Mouse (Mus musculus): ENCODE data around the gene Hnf1b. TPM values are rescaled to one million over a fixed set of nuclear protein-coding genes. Genes with fewer than 3 reads are reported as not detected.

Hnf1b gene
- polyA plus RNA-seq, 1 experiment from 2014 or later, result 0.33 TPM

- H3K4me2 ChIP-seq, result no peak overlapping the region
- 61% methylated on average over 6 of the region's 6 CpGs for WGBS
- no peak overlapping the region for H3K4me3 ChIP-seq
- no peaks in the 10 kb centered on the region for H3K9me3 ChIP-seq
- no peaks in the 10 kb centered on the region for H3K36me3 ChIP-seq
- H3K27me3 ChIP-seq, result no peaks in the 10 kb centered on the region
- no peak overlapping the region for H3K9ac ChIP-seq
- H3K27ac ChIP-seq (replicated peaks), result no peak overlapping the region
- no peak for ATAC-seq (ENCODE audit: low read depth)
- H3K4me1 ChIP-seq (replicated peaks), result no peaks in the 10 kb centered on the region
Observed at GRCm38 (mm10) chr11:83883074-83883473, 33.2 kb downstream of the Hnf1b start.

DNA sequence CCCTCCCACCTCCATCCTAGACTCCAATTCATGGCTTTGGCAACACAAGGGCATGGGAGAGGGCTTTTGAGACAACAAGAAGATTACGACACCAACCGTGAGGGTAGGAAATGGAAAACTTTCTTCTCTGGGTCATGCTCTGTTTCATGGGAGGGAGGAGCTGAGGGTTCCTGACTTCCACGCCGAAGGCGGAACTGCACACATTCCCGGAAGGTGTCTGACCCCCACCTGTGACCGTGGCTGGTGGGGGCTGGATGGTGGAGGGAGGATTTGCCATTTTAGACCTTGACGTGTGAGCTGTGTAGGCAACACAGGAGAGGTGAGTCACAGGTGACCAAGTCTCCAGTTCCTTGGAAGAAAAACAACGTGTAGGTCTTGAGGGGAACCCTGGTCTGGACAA lies 33.9 kb downstream of the Hnf1b start:
- Histone ChIP-seq H3K4me2 (no peak overlapping the region), H3K4me3 (no peak overlapping the region), H3K4me1 (replicated peaks) (no peaks in the 10 kb centered on the region), H3K9me3 (no peaks in the 10 kb centered on the region), H3K36me3 (no peaks in the 10 kb centered on the region), H3K27me3 (no peaks in the 10 kb centered on the region), H3K27ac (replicated peaks) (no peak overlapping the region), H3K9ac (no peak overlapping the region)
- no peak for ATAC-seq (ENCODE audit: low read depth)
- WGBS, result 93% methylated on average over 9 of the region's 9 CpGs

- Histone ChIP-seq H3K9ac (no peak overlapping the region), H3K27me3 (no peaks in the 10 kb centered on the region), H3K27ac (replicated peaks) (no peak overlapping the region), H3K36me3 (no peaks in the 10 kb centered on the region), H3K4me1 (replicated peaks) (no peaks in the 10 kb centered on the region), H3K4me2 (no peak overlapping the region), H3K4me3 (no peak overlapping the region), H3K9me3 (no peaks in the 10 kb centered on the region)
- 90% methylated on average over 8 of the region's 8 CpGs for WGBS
- no peak for ATAC-seq (ENCODE audit: low read depth)
Observed at GRCm38 (mm10) chr11:83885175-83885574, 35.3 kb downstream of the Hnf1b start.

GRCm38 (mm10) chr11:83886746-83887145 lies 36.9 kb downstream of the Hnf1b start:
- Histone ChIP-seq H3K27ac (replicated peaks) (no peak overlapping the region), H3K9ac (no peak overlapping the region), H3K4me2 (no peak overlapping the region), H3K36me3 (no peaks in the 10 kb centered on the region), H3K9me3 (no peaks in the 10 kb centered on the region), H3K4me1 (replicated peaks) (no peaks in the 10 kb centered on the region), H3K4me3 (no peak overlapping the region), H3K27me3 (no peaks in the 10 kb centered on the region)
- ATAC-seq (ENCODE audit: low read depth), result no peak
- 90% methylated on average over 3 of the region's 3 CpGs for WGBS

- no peaks in the 10 kb centered on the region for H3K36me3 ChIP-seq
- no peaks in the 10 kb centered on the region for H3K9me3 ChIP-seq
- no peak overlapping the region for H3K9ac ChIP-seq
- WGBS, result 68% methylated on average over 6 of the region's 6 CpGs
- H3K4me2 ChIP-seq, result no peak overlapping the region
- no peak for ATAC-seq (ENCODE audit: low read depth)
- no peak overlapping the region for H3K27ac ChIP-seq (replicated peaks)
- no peaks in the 10 kb centered on the region for H3K4me1 ChIP-seq (replicated peaks)
- H3K4me3 ChIP-seq, result no peak overlapping the region
- no peaks in the 10 kb centered on the region for H3K27me3 ChIP-seq
Observed at GRCm38 (mm10) chr11:83891366-83891765, 41.5 kb downstream of the Hnf1b start.

DNA sequence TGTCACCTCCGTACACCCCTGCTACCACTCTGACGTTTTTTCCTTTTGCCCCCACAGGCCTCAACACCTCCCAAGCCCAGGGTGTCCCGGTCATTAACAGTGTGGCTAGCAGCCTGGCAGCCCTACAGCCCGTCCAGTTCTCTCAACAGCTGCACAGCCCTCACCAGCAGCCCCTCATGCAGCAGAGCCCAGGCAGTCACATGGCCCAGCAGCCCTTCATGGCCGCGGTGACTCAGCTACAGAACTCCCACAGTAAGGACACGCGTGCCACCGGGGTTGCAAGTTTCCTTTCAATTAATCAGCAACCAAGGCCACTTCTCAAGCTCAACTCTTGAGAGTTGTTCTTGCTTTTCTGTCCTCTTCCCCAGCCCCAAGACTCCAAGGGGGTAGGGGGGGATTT lies 43.5 kb downstream of the Hnf1b start:
- Histone ChIP-seq H3K36me3 (no peaks in the 10 kb centered on the region), H3K9me3 (no peaks in the 10 kb centered on the region), H3K4me1 (replicated peaks) (no peaks in the 10 kb centered on the region), H3K27ac (replicated peaks) (no peak overlapping the region), H3K9ac (no peak overlapping the region), H3K4me2 (no peak overlapping the region), H3K4me3 (no peak overlapping the region), H3K27me3 (no peaks in the 10 kb centered on the region)
- WGBS, result 82% methylated on average over 9 of the region's 9 CpGs
- ATAC-seq (ENCODE audit: low read depth), result no peak

- 89% methylated on average over 16 of the region's 16 CpGs for WGBS
- Histone ChIP-seq H3K36me3 (no peaks in the 10 kb centered on the region), H3K4me2 (no peak overlapping the region), H3K27ac (replicated peaks) (no peak overlapping the region), H3K9me3 (no peaks in the 10 kb centered on the region), H3K4me3 (no peak overlapping the region), H3K9ac (no peak overlapping the region), H3K27me3 (no peaks in the 10 kb centered on the region), H3K4me1 (replicated peaks) (no peaks in the 10 kb centered on the region)
- ATAC-seq (ENCODE audit: low read depth), result no peak
Observed at GRCm38 (mm10) chr11:83896430-83897410, 46.9 kb downstream of the Hnf1b start.

DNA sequence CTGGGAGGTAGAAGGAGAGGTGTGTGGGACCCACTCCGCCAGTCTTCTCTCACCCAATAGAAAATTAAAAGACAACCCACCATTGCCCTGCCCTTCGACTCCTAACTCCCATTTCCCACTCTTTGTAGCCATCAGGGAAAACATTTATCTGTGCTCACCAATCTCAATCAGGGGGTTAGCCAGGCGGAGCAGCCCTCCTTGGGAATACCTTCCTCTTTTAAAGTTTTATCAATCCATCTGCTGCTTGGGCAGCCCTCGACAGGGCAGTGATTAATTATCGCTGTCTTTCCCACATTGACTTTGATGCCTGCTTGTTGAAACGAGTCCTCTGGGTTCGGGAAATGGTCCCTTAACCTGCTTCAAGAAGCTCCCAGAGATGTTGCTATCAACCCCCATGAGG lies 47.7 kb downstream of the Hnf1b start:
- WGBS, result 69% methylated on average over 7 of the region's 7 CpGs
- Histone ChIP-seq H3K4me2 (no peak overlapping the region), H3K4me3 (no peak overlapping the region)

DNA sequence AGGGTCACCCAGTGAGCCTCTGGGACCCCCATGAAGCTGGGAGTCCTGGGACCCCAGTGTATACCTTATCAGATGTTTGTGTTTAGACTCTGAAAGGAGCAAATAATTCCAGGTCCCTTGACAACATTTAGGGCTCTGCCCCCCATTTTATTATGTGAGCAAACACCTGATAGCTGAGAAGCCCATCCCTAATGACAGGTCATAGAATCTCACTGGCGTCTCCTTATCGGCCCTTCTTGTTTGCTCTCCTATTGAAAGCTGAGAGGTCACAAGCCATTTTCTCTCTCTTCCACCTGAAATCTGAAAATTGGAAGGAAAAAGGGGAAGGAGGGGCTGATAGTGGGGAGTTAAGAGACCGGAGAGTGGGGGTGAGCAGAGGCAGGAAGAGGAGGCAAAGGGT lies 52.9 kb downstream of the Hnf1b start:
- H3K4me2 ChIP-seq, result no peak overlapping the region
- H3K27me3 ChIP-seq, result no peaks in the 10 kb centered on the region
- no peak for ATAC-seq (ENCODE audit: low read depth)
- H3K9me3 ChIP-seq, result no peaks in the 10 kb centered on the region
- H3K36me3 ChIP-seq, result no peaks in the 10 kb centered on the region
- no peak overlapping the region for H3K4me3 ChIP-seq
- no peak overlapping the region for H3K9ac ChIP-seq
- H3K4me1 ChIP-seq (replicated peaks), result no peaks in the 10 kb centered on the region
- WGBS, result 79% methylated on average over 3 of the region's 3 CpGs
- H3K27ac ChIP-seq (replicated peaks), result no peak overlapping the region

More for the DNA sequence above, 47.7 kb downstream of the Hnf1b start:
- H3K4me1 ChIP-seq (replicated peaks), result no peaks in the 10 kb centered on the region
- H3K27ac ChIP-seq (replicated peaks), result no peak overlapping the region
- no peaks in the 10 kb centered on the region for H3K36me3 ChIP-seq
- H3K9ac ChIP-seq, result no peak overlapping the region
- no peaks in the 10 kb centered on the region for H3K9me3 ChIP-seq
- ATAC-seq (ENCODE audit: low read depth), result no peak
- no peaks in the 10 kb centered on the region for H3K27me3 ChIP-seq

GRCm38 (mm10) chr11:83905756-83906155 lies 55.9 kb downstream of the Hnf1b start:
- Histone ChIP-seq H3K36me3 (no peaks in the 10 kb centered on the region), H3K4me1 (replicated peaks) (no peaks in the 10 kb centered on the region), H3K27ac (replicated peaks) (no peak overlapping the region), H3K9me3 (no peaks in the 10 kb centered on the region), H3K9ac (no peak overlapping the region), H3K4me3 (no peak overlapping the region), H3K27me3 (no peaks in the 10 kb centered on the region), H3K4me2 (no peak overlapping the region)
- WGBS, result 50% methylated on average over 5 of the region's 5 CpGs
- ATAC-seq (ENCODE audit: low read depth), result no peak

DNA sequence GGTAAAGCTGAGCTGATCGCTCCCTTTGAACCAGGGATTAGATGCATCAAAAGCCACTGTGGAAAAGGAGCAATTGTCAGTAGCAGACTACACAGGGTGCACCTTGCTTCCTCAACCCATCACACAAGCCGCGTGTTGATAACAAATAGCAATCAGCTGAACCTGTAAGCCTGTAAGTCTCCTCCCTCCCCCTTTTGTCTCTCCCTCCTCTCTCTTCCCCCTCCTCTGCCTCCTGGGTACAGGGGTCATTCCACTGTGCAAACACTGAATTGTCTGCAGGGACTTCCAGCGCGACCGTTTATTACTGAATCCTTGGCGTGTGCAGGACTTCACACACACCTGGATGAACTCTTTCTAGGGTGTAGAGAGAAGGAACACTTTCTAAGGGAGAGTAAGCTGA lies 58.5 kb downstream of the Hnf1b start:
- Histone ChIP-seq H3K36me3 (no peaks in the 10 kb centered on the region), H3K27me3 (no peaks in the 10 kb centered on the region), H3K4me1 (replicated peaks) (no peaks in the 10 kb centered on the region), H3K27ac (replicated peaks) (no peak overlapping the region), H3K4me3 (no peak overlapping the region), H3K9me3 (no peaks in the 10 kb centered on the region), H3K4me2 (no peak overlapping the region), H3K9ac (no peak overlapping the region)
- ATAC-seq (ENCODE audit: low read depth), result no peak
- 22% methylated on average over 7 of the region's 7 CpGs for WGBS

DNA sequence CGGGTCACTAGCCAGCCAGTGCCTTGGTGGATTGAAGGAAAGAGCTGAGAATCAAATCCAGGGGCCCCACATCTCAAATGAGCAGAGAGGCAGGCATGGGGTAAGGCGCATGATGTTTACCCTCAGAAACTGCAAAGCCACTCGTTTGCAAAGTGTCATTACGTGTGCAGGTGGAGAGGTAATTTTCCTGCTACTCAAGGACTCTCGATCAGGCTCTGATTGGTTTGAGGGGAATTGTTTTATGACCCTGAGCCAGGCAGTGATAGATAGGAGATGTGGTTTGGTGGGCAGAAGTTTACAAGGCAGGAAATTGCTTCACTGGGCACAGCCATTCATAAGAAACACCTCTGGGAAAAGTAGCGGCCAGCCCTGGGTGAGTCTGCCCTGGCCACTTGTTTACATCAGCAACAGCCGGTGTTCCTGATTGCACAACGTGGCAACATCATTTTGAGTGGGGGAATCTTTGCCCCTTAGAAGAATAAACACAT lies 64.0 kb downstream of the Hnf1b start:
- Histone ChIP-seq H3K4me1 (replicated peaks) (no peaks in the 10 kb centered on the region), H3K9ac (no peak overlapping the region), H3K4me2 (no peak overlapping the region), H3K36me3 (no peaks in the 10 kb centered on the region), H3K4me3 (no peak overlapping the region), H3K27ac (replicated peaks) (no peak overlapping the region), H3K9me3 (no peaks in the 10 kb centered on the region), H3K27me3 (no peaks in the 10 kb centered on the region)
- 25% methylated on average over 8 of the region's 8 CpGs for WGBS
- ATAC-seq (ENCODE audit: low read depth), result no peak

DNA sequence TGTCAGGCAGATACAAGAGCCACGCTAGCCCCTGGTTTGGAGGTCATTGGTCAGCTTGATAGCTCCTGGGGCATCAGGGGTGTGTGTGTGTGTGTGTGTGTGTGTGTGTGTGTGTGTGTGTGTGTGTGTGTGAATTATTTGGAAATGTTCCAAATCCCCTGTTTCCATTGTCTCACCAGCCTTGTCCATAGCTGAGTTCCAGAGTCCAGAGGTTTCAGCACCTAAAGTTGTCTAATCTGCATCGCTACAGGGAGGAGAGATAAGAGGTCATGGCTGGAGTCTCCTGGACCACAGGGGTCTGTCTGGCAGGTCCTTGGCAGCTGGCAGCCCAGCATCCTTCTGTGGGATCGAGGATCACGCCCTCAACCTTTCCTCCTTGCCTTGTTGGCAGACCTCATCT lies 64.6 kb downstream of the Hnf1b start:
- Histone ChIP-seq H3K27ac (replicated peaks) (no peak overlapping the region), H3K27me3 (no peaks in the 10 kb centered on the region), H3K9ac (no peak overlapping the region), H3K4me3 (no peak overlapping the region), H3K9me3 (no peaks in the 10 kb centered on the region), H3K4me1 (replicated peaks) (no peaks in the 10 kb centered on the region), H3K4me2 (no peak overlapping the region), H3K36me3 (no peaks in the 10 kb centered on the region)
- no peak for ATAC-seq (ENCODE audit: low read depth)
- 77% methylated on average over 4 of the region's 4 CpGs for WGBS

Data from neural tube, embryonic 13.5 days (tissue).